Mouse (Mus musculus) hindbrain, embryonic 13.5 days (tissue): ENCODE results near the gene Acot7. TPM values are rescaled to one million over a fixed set of nuclear protein-coding genes. Genes with fewer than 3 reads are reported as not detected.
"Not testable (repeated sequence)": the region's sequence is repeated elsewhere in the genome, so short reads cannot be mapped to it uniquely, and the experiment has no call there.

ENCODE experiments used
- ATAC-seq: fragments of 200-750 bp; cut with Nextera tagmentation; 2 replicates; pipeline ENCODE4 v1.8.0; 2017; ENCODE audit warnings: moderate TSS enrichment; ENCODE audit not compliant: low FRiP score
- H3K27ac ChIP-seq: fragments of 300-500 bp; sonication (generic); 2 replicates; pipeline ENCODE4 v1.5.1; 2015; ENCODE audit warnings: inconsistent platforms, mild to moderate bottlenecking, moderate library complexity
- H3K27me3 ChIP-seq: fragments of 300-500 bp; sonication (generic); 2 replicates; pipeline ENCODE4 v1.6.1; 2015; ENCODE audit warnings: mild to moderate bottlenecking, inconsistent platforms
- H3K36me3 ChIP-seq: fragments of 300-500 bp; sonication (generic); 2 replicates; pipeline ENCODE4 v1.6.1; 2015; ENCODE audit warnings: mild to moderate bottlenecking, inconsistent platforms
- H3K4me1 ChIP-seq: fragments of 300-500 bp; sonication (generic); replicated peaks from 2 replicates; pipeline ENCODE4 v1.6.1; 2015; ENCODE audit warnings: inconsistent platforms
- H3K4me2 ChIP-seq: fragments of 300-500 bp; sonication (generic); 2 replicates; pipeline ENCODE4 v1.6.1; 2015; ENCODE audit warnings: inconsistent platforms, mild to moderate bottlenecking, moderate library complexity
- H3K4me3 ChIP-seq: fragments of 300-500 bp; sonication (generic); 2 replicates; pipeline ENCODE4 v1.5.1; 2015; ENCODE audit warnings: mild to moderate bottlenecking, inconsistent platforms
- H3K9ac ChIP-seq: fragments of 300-500 bp; sonication (generic); 2 replicates; pipeline ENCODE4 v1.6.1; 2015; ENCODE audit warnings: mild to moderate bottlenecking, inconsistent platforms
- H3K9me3 ChIP-seq: fragments of 300-500 bp; sonication (generic); 2 replicates; pipeline ENCODE4 v1.6.1; 2016; ENCODE audit warnings: inconsistent platforms
- WGBS: fragments of 180-500 bp; shearing (Covaris S2); methylation state at CpG from one replicate; pipeline ENCODE4 v1.1.7; 2015; 5-methylcytosine and 5-hydroxymethylcytosine counted together
- polyA plus RNA-seq: library from polyadenylated mRNA; unstranded; fragments of >200 nt; fragmentation: Nextera tagmentation; extraction: Ambion mirVana; gene quantifications from 2 replicates; pipeline ENCODE4 v1.2.1, GENCODE M21; 2015

The Acot7 gene
- polyA plus RNA-seq, 1 experiment from 2014 or later = 269 TPM

GRCm38 (mm10) chr4:152221411-152221887, 43.5 kb downstream of the Acot7 start:
- 10% methylated on average over 9 of the region's 9 CpGs for WGBS
- Histone ChIP-seq H3K36me3 (peaks cover 34% of the 10 kb centered on the region), H3K4me1 (peaks cover 22% of the 10 kb centered on the region), H3K27ac (peak overlapping the region; percentile 89), H3K4me3 (no peak overlapping the region), H3K9me3 (no peaks in the 10 kb centered on the region), H3K9ac (peak overlapping the region; percentile 49; the same call in 1 of the 2 replicates), H3K4me2 (0 out of 2 replicates have a peak overlapping the region, but pooled peaks have one; percentile 24), H3K27me3 (peaks cover 66% of the 10 kb centered on the region)
- peak; percentile 83 for ATAC-seq

- Histone ChIP-seq H3K27me3 (peaks cover 60% of the 10 kb centered on the region), H3K9me3 (no peaks in the 10 kb centered on the region), H3K4me3 (no peak overlapping the region), H3K4me2 (no peak overlapping the region), H3K27ac (peak overlapping the region; percentile 89), H3K4me1 (peaks cover 29% of the 10 kb centered on the region), H3K36me3 (peaks cover 34% of the 10 kb centered on the region), H3K9ac (no peak overlapping the region)
- 87% methylated on average over 6 of the region's 6 CpGs for WGBS
- ATAC-seq = no peak
Observed at GRCm38 (mm10) chr4:152222111-152222510, 44.2 kb downstream of the Acot7 start.

- Histone ChIP-seq H3K27ac (no peak overlapping the region; the same call in 1 of the 2 replicates), H3K27me3 (peaks cover 56% of the 10 kb centered on the region)
Observed at GRCm38 (mm10) chr4:152222513-152222912, 44.6 kb downstream of the Acot7 start.

GRCm38 (mm10) chr4:152224156-152224555, 46.2 kb downstream of the Acot7 start:
- Histone ChIP-seq H3K4me2 (no peak overlapping the region), H3K9me3 (no peaks in the 10 kb centered on the region), H3K4me3 (no peak overlapping the region), H3K36me3 (peaks cover 16% of the 10 kb centered on the region), H3K9ac (no peak overlapping the region), H3K4me1 (peaks cover 30% of the 10 kb centered on the region), H3K27ac (no peak overlapping the region), H3K27me3 (peaks cover 42% of the 10 kb centered on the region)
- ATAC-seq = no peak
- 89% methylated on average over 5 of the region's 5 CpGs for WGBS

More at GRCm38 (mm10) chr4:152222513-152222912, 44.6 kb downstream of the Acot7 start:
- ATAC-seq = no peak
- H3K4me2 ChIP-seq = no peak overlapping the region
- 78% methylated on average over 1 of the region's 1 CpGs for WGBS
- H3K9ac ChIP-seq = no peak overlapping the region
- H3K4me3 ChIP-seq = no peak overlapping the region
- H3K9me3 ChIP-seq = no peaks in the 10 kb centered on the region
- H3K36me3 ChIP-seq = peaks cover 33% of the 10 kb centered on the region
- peaks cover 30% of the 10 kb centered on the region for H3K4me1 ChIP-seq

- WGBS = 68% methylated on average over 13 of the region's 13 CpGs
- Histone ChIP-seq H3K4me1 (peaks cover 26% of the 10 kb centered on the region), H3K27me3 (peaks cover 34% of the 10 kb centered on the region), H3K9me3 (no peaks in the 10 kb centered on the region), H3K4me2 (no peak overlapping the region), H3K36me3 (peaks cover 33% of the 10 kb centered on the region), H3K9ac (no peak overlapping the region), H3K4me3 (no peak overlapping the region), H3K27ac (peak overlapping the region; percentile 65)
- 0 out of 2 replicates have a peak, but pooled peaks have one; percentile 30 for ATAC-seq
Observed at GRCm38 (mm10) chr4:152226901-152227486, 49.1 kb downstream of the Acot7 start.

DNA sequence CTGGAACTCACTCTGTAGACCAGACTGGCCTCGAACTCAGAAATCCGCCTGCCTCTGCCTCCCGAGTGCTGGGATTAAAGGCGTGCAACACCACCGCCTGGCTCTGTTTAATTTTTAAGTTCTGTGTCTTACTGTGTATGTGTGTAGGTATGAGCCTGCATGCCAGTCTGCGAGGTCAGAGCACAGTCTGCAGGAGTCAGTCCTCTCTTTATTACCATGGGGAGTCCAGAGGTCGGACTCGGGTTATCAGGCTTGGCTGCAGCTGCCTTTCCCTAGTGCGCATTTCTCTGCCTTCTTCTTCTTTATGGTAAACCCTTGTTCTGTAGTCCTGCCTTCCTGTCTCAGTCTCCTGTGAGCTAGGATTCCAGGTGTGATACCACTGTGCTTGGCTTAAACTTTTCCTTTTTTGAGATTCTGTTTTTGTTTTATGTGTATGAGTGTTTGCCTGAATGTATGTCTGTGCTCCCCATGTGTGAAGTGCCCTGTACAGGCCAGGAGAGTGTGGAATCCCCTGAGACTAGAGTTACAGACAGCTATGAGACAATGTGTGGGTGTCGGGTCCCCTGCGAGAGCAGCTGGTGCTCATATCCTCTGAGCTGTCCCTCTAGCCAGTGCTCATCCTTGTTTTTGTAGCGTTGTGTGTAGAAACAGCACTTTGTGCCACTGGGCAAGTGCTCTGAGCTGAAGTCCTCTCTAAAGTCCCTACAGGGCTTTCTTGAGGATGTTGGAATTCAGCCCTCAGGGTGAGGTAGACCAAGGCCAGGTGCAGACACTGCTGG, 50.0 kb downstream of the Acot7 start:
- H3K4me3 ChIP-seq = no peak overlapping the region
- no peak overlapping the region for H3K9ac ChIP-seq
- 86% methylated on average over 12 of the region's 12 CpGs for WGBS
- peaks cover 32% of the 10 kb centered on the region for H3K36me3 ChIP-seq
- H3K9me3 ChIP-seq = no peaks in the 10 kb centered on the region
- H3K4me2 ChIP-seq = no peak overlapping the region
- peaks cover 22% of the 10 kb centered on the region for H3K4me1 ChIP-seq
- H3K27me3 ChIP-seq = peaks cover 26% of the 10 kb centered on the region
- no peak overlapping the region for H3K27ac ChIP-seq
- no peak for ATAC-seq

DNA sequence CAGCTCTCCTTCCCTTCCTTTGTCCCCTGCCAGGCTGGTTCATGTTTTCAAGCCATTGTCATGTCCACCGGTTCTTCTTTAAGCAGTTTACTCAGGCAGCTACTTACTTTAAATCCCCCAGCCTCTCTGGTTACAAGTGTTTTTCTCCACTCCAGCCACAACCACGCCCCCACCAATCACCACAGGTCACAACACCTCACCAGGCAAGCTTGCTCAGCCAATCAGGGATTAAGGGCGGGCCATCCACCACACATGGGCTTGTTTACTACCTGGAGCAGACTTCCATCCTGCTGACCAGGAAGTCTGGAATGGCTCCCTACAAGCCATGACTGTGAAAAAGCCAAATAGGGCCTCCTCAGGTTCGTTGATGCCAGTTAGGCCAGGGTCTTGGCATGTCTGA, 52.4 kb downstream of the Acot7 start:
- not testable (repeated sequence) for H3K9me3 ChIP-seq, H3K27me3 ChIP-seq, H3K4me3 ChIP-seq, H3K4me2 ChIP-seq, H3K9ac ChIP-seq, ATAC-seq, H3K27ac ChIP-seq
- 46% methylated on average over 4 of the region's 4 CpGs for WGBS
- H3K4me1 ChIP-seq = peaks cover 22% of the 10 kb centered on the region
- H3K36me3 ChIP-seq = peaks cover 22% of the 10 kb centered on the region

DNA sequence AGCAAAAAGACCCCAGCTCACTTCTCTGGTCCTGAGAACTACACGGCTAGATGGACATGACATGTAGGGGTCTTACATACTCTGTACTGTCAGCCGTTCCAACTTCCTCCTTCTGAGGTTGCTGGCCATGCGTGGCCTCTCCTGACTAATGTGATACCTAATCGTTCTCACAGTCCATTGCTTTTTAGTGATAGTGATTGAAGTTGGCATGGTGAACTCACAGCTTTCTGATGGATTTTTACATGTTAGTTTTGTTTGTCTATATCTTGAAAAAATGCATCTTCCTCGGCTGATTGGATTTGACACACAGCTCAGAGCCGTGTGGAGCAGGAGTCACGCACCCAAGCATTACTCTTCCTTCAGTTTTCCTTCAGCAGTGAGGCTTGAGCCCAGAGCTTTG, 53.4 kb downstream of the Acot7 start:
- no peaks in the 10 kb centered on the region for H3K9me3 ChIP-seq
- 85% methylated on average over 7 of the region's 7 CpGs for WGBS
- H3K27me3 ChIP-seq = 0 out of 2 replicates have a peak, but pooled peaks cover 2% of the 10 kb centered on the region
- peaks cover 22% of the 10 kb centered on the region for H3K4me1 ChIP-seq
- H3K36me3 ChIP-seq = peaks cover 26% of the 10 kb centered on the region
- no peak overlapping the region for H3K9ac ChIP-seq
- H3K4me3 ChIP-seq = no peak overlapping the region
- H3K27ac ChIP-seq = no peak overlapping the region; the same call in 1 of the 2 replicates
- H3K4me2 ChIP-seq = no peak overlapping the region
- no peak for ATAC-seq

- Histone ChIP-seq H3K4me3 (no peak overlapping the region), H3K36me3 (peaks cover 33% of the 10 kb centered on the region), H3K4me1 (peaks cover 15% of the 10 kb centered on the region), H3K4me2 (no peak overlapping the region), H3K27ac (no peak overlapping the region), H3K9ac (no peak overlapping the region), H3K27me3 (0 out of 2 replicates have a peak, but pooled peaks cover 2% of the 10 kb centered on the region), H3K9me3 (no peaks in the 10 kb centered on the region)
- ATAC-seq = no peak
- 95% methylated on average over 4 of the region's 4 CpGs for WGBS
Observed at GRCm38 (mm10) chr4:152232411-152232903, 54.5 kb downstream of the Acot7 start.

- ATAC-seq = no peak
Observed at GRCm38 (mm10) chr4:152239974-152240373, 62.0 kb downstream of the Acot7 start.

GRCm38 (mm10) chr4:152243241-152243891, 65.4 kb downstream of the Acot7 start:
- 88% methylated on average over 9 of the region's 9 CpGs for WGBS
- Histone ChIP-seq H3K4me1 (peaks cover 26% of the 10 kb centered on the region), H3K9me3 (no peaks in the 10 kb centered on the region), H3K4me3 (no peak overlapping the region), H3K27ac (no peak overlapping the region), H3K4me2 (no peak overlapping the region), H3K27me3 (no peaks in the 10 kb centered on the region), H3K36me3 (peaks cover 39% of the 10 kb centered on the region), H3K9ac (no peak overlapping the region)
- no peak for ATAC-seq

More at GRCm38 (mm10) chr4:152239974-152240373, 62.0 kb downstream of the Acot7 start:
- no peak overlapping the region for H3K4me2 ChIP-seq
- H3K9me3 ChIP-seq = no peaks in the 10 kb centered on the region
- H3K36me3 ChIP-seq = peaks cover 59% of the 10 kb centered on the region
- peaks cover 5% of the 10 kb centered on the region for H3K4me1 ChIP-seq
- H3K4me3 ChIP-seq = no peak overlapping the region
- no peak overlapping the region for H3K27ac ChIP-seq
- H3K9ac ChIP-seq = no peak overlapping the region
- WGBS = 65% methylated on average over 4 of the region's 4 CpGs
- no peaks in the 10 kb centered on the region for H3K27me3 ChIP-seq

GRCm38 (mm10) chr4:152243969-152244368, 66.0 kb downstream of the Acot7 start:
- H3K27ac ChIP-seq = no peak overlapping the region
- no peaks in the 10 kb centered on the region for H3K27me3 ChIP-seq
- WGBS = 97% methylated on average over 8 of the region's 8 CpGs

More at GRCm38 (mm10) chr4:152243969-152244368, 66.0 kb downstream of the Acot7 start:
- peaks cover 26% of the 10 kb centered on the region for H3K4me1 ChIP-seq
- no peak overlapping the region for H3K4me3 ChIP-seq
- peaks cover 33% of the 10 kb centered on the region for H3K36me3 ChIP-seq
- no peaks in the 10 kb centered on the region for H3K9me3 ChIP-seq
- H3K9ac ChIP-seq = no peak overlapping the region
- ATAC-seq = no peak
- no peak overlapping the region for H3K4me2 ChIP-seq
